In genomic region chr6:89462223-89462760, GRCm38 (mm10) we compare ENCODE assay signal across 12 mouse cellular contexts.
DNase-seq lines count a peak whose midpoint lies in the region; ATAC-seq and TF ChIP-seq lines count a peak whose summit lies in the region.
"Had no signal": no experiment of that assay in that cellular context is flagged by ENCODE, and none has a peak within 500 bp of the region (broad histone marks: within the 10 kb centered on the region; RNA-seq: fewer than 3 reads in every experiment).

No protein-coding gene starts in this region.

- no peaks in the 10 kb centered on the region for H3K9me3 ChIP-seq in lung, embryonic 15.5 days
- H3K9me3 ChIP-seq: neural tube, embryonic 15.5 days had no signal

- peak overlapping the region; percentile 28; the same call in 1 of the 2 replicates for H3K27ac ChIP-seq in gastrocnemius, adult 2 months
- H3K27ac ChIP-seq in lung, embryonic 15.5 days = peak overlapping the region; percentile 54
- H3K27ac ChIP-seq: neural tube, embryonic 15.5 days had no signal

- WGBS in lung, embryonic 15.5 days = 69% methylated on average over 2 of the region's 2 CpGs
- WGBS in lung, adult 2 months = 40% methylated on average over 2 of the region's 2 CpGs

- H3K9ac ChIP-seq in lung, embryonic 15.5 days = no peak overlapping the region
- H3K9ac ChIP-seq: liver, postnatal 0 days; neural tube, embryonic 15.5 days had no signal

- H3K27me3 ChIP-seq in lung, embryonic 15.5 days = no peaks in the 10 kb centered on the region
- H3K27me3 ChIP-seq: neural tube, embryonic 15.5 days had no signal

- ATAC-seq in lung, embryonic 15.5 days (ENCODE audit: borderline replicate concordance, extremely low read depth, low FRiP score, low TSS enrichment) = peak; percentile 49; the same call in 1 of the 2 replicates
- ATAC-seq: inflammation-experienced regulatory T-cells, adult 6 months; liver, postnatal 0 days had no signal

- no peak for DNase-seq in gastrocnemius, adult 2 months
- no peak for DNase-seq in gastrocnemius, postnatal 36 days
- DNase-seq in lung, adult 2 months = no peak
- peak; percentile 51 for DNase-seq in brain, embryonic 14.5 days (ENCODE audit: low read depth)
- peak; percentile 35 for DNase-seq in lung, postnatal 36 days
- DNase-seq in left cerebral cortex, postnatal 36 days (ENCODE audit: low spot score in 2 of 2) = no peak
- no peak for DNase-seq in thymus, postnatal 0 days (ENCODE audit: low spot score)
- DNase-seq: adrenal gland, postnatal 10 days; liver, postnatal 0 days had no signal

- H3K4me1 ChIP-seq in lung, embryonic 15.5 days = peaks cover 17% of the 10 kb centered on the region
- peaks cover 16% of the 10 kb centered on the region for H3K4me1 ChIP-seq in lung, adult 2 months (ENCODE audit: control insufficient read depth, insufficient read depth, low read length)

- no peak overlapping the region for H3K4me2 ChIP-seq in lung, embryonic 15.5 days
- H3K4me2 ChIP-seq: neural tube, embryonic 15.5 days had no signal

- TF ChIP-seq POLR2A in lung, adult 2 months (IDR thresholded peaks at IDR 0.05; ENCODE audit: borderline replicate concordance, extremely low read depth, low read depth, low read length) = no peak
- TF ChIP-seq POLR2A in brain, embryonic 14.5 days (IDR thresholded peaks at IDR 0.05; ENCODE audit: borderline replicate concordance, extremely low read depth, insufficient read depth, insufficient read length, poor library complexity, severe bottlenecking) = no peak

- intact Hi-C loops in gastrocnemius, adult 2 months (cut with DNase I) = loop anchor here (2.0 kb wide), 1 partner anchor 99 kb away; the partner anchor contains the start of gene Plxna1
- intact Hi-C loops in gastrocnemius, postnatal 36 days (cut with DNase I) = no loop called here
- intact Hi-C loops in left cerebral cortex, postnatal 36 days (cut with DNase I) = no loop called here

- no peaks in the 10 kb centered on the region for H3K36me3 ChIP-seq in lung, embryonic 15.5 days
- H3K36me3 ChIP-seq: neural tube, embryonic 15.5 days had no signal

- TF ChIP-seq CTCF in gastrocnemius, adult 2 months (IDR thresholded peaks at IDR 0.05) = no peak
- no peak for TF ChIP-seq CTCF in lung, adult 2 months (IDR thresholded peaks at IDR 0.05; ENCODE audit: insufficient read depth, low read length)
- TF ChIP-seq CTCF in brain, embryonic 14.5 days (IDR thresholded peaks at IDR 0.05; ENCODE audit: borderline replicate concordance, extremely low read depth, insufficient read depth, insufficient read length) = no peak

- H3K4me3 ChIP-seq in gastrocnemius, adult 2 months = no peak overlapping the region
- no peak overlapping the region for H3K4me3 ChIP-seq in lung, embryonic 15.5 days
- no peak overlapping the region for H3K4me3 ChIP-seq in lung, adult 2 months (replicated peaks; ENCODE audit: extremely low read depth, low read depth, low read length)
- H3K4me3 ChIP-seq: neural tube, embryonic 15.5 days had no signal

Comparison
In these comparisons a context has a peak if more than half of its experiments do, and no peak if none do; other contexts are left out.
1. DNase-seq: peak in brain, embryonic 14.5 days (single experiment) and lung, postnatal 36 days (single experiment); none in gastrocnemius, adult 2 months (single experiment), gastrocnemius, postnatal 36 days (0 of 2), lung, adult 2 months (single experiment), left cerebral cortex, postnatal 36 days (0 of 2) and thymus, postnatal 0 days (single experiment).